Mouse (Mus musculus) MN1 (cell line): ENCODE measurements around the gene Oser1.
"Not testable (repeated sequence)": the region's sequence is repeated elsewhere in the genome, so short reads cannot be mapped to it uniquely, and the experiment has no call there.

Experiments
- DNase-seq: peaks from one replicate; pipeline ENCODE4 v3.0.0-alpha.2; 2016; ENCODE audit warnings: low spot score

Gene Oser1

DNA sequence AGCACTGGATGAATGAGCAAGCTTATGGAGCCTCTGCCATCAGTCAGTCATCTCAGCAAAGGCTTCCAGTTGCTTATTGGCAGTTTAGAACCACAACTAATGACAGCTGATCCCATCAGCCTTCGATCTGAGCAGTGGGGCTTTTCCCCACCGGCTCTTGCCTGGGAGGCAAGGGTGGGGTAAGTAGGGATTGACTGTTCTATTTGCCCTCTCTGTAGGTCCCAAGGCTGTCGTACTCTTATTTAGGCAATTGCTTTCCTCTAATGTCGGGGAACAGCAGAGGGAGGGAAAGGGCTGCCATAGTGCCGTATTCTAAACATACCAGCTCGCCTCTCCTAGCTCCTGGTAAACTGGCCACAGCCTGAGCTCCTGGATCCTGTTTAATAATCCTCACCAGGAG is at the start of gene Oser1:
Gene Oser1 (minus strand): TSS at position 101 of the 400 bp plus-strand sequence.
- no peak for DNase-seq

DNA sequence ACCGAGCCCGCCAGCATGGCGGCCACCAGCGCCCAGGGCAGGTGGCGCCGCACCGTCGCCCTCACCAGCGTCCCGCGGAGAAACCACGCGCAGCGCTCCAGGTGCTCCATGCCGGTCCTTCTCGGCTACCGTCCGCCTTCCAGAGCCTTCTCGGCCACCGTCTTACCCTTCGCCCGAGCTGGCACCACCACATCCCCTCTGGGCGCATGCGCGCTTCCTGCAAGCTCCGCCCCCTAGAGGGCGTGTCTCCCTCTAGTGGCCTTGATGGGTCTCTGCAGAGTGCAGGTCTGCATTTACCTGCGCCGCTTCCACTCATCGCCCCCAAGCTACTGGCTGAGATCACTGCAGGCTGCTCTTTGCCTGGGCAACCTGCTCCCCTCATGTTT is 48.0 kb upstream of the Oser1 start, which contains the start of gene Fitm2:
Gene Fitm2 (minus strand): TSS at position 164 of the 386 bp plus-strand sequence.
- peak; percentile 97 for DNase-seq

DNA sequence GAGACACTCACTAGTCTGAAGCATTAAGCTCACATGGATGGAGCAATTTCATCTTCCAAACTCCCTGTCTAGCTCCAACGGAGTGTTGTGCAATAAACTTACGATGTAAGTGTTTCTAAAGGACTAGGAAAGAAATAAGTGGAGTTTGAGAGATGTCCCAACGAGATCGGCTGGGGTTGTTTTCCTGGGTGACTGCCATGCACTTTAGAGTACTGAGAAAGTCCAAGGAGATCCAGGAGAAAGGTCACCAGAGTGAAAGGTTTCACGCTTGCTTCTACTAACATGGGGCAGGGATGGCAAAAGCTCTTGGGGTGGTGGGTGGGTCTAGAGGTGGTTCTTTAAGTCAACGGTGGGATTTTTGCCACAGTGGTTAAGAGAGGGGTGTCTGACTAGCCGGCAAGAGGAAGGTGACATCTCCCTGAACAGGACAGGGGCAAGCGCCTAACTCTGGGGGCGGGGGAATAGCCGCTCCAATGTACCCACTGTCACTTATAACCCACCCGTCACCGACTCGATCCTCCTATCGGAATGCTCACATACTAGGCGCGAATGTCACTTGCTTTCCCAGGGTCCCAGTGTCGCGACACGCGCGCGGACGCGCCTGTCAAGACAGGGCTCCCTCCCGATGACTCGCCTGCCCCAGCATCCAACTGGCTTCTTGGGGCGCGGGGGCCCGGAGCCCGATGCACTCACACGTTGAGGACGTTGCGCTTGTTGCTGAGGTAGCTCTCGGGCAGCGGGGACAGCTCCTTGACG is 47.4 kb upstream of the Oser1 start:
- DNase-seq = peak; percentile 63

DNA sequence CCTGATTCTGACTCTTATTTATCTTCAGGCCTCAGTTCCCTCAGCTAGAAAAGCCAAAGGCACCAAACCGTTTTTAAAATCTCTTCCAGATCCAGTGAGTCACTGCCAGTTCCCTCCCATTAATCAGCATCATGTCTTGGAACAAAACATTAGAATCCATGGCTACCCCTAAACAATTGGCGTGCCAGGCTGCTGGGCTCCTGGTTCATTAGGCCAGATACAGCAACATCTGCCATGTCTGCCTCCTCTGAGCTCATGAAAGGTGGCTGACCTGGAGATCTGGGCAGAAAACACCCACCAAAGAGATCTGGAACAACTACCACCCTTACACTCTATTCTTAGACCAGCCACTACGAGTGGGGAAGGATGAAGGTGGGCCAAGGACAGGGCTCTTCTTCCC is 46.6 kb upstream of the Oser1 start:
- peak; percentile 94 for DNase-seq

DNA sequence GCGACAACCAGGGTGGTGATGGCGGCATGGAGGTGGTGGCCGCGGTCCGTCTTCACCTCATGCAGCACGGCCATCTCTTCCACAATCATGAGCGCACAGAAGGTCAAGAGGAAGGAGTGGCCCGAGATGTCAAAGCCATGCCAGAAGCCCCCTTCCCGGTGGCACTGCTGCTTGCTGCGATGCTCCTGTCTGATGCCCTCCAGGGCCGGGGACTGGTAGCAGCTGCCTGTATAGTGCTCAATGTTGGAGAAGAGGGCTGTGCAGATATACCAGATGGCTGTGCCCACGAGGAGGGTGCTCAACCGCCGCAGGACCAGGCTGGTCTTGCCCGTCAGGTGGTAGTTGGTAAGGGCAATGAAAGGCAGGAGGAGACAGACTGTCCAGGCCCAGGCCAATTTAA is 45.2 kb upstream of the Oser1 start:
- no peak for DNase-seq

DNA sequence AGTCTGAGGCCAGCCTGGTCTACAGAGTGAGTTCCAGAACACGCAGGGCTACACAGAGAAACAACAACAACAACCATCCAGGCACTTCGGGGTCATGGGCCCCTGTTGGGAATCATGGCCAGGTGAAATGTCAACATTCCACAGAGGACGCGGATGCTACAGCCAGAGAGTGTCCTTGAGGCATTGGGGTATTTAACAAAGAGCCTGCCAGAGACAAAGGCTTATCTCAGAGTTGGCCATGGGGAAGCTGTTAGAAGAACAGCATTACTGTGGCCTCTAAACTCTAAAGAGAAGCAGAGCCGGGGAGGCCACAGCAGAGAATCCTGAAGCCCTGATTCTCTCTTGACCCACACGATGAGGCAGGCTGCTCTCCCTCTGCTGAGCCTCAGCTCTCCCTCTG is 44.4 kb upstream of the Oser1 start:
- DNase-seq = no peak

DNA sequence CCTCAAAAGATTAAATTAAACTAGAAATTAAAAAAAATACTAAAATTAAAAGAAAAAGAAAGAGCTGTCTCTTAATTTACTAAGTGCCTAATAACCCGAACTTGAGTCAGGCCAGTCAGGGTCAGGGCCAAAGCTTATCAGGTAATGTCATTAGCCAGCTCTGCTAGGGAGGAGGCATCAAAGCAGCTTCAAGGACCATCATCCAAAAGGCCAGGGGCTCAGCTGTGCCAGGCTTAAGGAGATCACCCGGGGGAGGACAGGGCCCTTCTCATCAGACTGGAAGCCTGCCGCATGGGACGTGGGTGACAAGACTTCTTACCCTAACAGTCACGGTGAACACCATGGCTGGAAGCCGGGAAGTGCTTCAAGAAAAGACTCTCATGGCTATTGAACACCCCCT is 43.1 kb upstream of the Oser1 start:
- no peak for DNase-seq

DNA sequence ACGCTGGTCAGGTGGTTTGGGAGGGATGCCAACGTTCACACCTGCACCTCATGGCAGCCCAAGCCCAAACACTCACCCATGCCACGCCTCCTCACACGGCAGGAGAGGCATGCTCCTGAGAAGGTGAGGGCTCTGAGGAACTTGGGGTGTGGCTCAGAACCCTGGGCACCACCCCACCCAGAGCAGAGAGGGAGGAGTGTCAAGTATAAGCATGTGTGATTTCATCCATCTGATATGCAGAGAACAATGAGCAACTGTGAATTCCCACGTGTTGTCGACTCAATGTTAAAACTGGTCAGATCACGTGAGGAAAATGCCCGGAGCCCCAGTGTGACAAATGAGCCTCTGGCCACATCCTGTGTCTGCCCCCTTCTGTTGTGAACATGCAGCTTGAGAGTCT is 42.3 kb upstream of the Oser1 start:
- DNase-seq = no peak

DNA sequence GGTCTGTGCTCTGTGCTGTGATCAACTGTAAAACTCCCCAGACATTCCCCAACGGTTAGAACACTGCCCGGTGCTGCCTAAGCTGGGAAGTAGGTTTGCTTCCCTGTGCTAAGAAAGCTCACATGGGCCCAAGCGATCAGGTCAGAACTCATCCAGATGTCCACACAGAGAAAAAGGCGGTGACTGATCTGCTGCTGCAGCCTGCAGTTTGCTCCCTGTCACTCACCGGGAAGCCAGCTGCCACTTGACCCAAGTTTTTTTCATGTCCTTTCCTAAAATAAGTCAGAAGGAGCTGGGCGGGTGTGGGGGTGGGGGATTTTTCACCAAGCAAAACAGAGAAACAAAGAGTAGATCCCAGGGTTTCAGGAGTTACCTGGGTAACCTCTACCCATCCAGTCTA is 40.1 kb upstream of the Oser1 start:
- DNase-seq = no peak

DNA sequence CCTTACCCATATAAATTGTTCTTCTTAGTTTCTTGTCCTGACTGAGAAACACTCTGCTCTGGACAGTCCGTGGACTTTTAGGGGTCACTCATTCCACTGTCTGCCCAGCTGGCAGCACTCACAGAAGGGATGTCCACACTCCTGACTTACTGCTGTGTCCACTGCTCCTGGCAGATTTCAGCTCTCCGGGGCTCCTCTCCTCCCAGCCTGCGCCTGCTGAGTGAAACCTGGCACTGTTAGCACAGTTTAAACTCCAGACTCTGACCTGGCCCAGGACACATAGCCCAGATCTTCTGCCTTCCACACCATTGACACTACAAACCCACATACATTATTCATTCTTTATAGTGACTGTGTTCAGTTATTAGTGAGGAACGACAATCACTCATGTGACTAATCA is 39.5 kb upstream of the Oser1 start:
- DNase-seq = no peak

DNA sequence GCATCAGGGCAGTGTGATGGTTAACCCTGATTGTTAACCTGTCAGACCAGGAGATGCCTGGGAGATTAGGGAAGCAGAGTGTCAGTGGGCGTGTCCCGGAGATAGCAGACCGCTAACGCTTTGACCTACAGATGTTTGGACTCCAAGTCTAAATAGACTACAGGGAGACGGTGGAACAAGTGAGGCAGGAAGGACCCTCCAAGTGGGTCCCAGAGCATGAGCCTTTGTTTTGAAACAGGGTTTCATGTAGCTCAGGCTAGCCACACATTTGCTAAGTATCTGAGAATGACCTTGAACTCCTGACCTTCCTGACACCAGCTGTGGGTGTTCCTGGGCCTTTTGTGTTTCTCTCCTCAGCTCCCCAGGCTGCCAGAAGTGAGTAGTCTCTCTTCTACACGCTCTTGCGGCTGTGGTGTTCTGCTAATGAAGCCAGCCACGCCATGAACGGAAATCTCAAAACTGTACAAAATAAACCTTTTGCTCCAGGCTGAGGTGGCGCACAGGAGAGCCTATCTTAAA is 38.8 kb upstream of the Oser1 start:
- DNase-seq = no peak

DNA sequence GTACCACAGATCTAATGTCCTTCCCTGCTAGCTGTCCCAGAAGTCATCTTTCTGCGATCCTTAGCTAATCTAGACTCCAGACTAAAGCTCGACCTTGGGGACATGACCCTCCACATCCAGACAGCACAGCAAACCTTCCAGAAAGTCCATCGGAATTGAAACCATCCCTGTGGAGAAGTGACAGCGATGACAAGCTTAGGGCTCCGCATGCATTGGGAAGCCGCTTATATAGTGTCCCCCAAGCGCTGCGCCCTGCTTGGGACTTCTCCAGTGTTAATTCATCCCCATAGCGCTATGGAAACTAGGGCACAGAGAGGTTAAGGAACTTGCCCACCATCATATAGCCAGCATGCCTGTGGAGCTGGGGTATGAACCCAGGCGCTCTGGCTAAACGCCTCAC is 38.3 kb upstream of the Oser1 start:
- DNase-seq = no peak

DNA sequence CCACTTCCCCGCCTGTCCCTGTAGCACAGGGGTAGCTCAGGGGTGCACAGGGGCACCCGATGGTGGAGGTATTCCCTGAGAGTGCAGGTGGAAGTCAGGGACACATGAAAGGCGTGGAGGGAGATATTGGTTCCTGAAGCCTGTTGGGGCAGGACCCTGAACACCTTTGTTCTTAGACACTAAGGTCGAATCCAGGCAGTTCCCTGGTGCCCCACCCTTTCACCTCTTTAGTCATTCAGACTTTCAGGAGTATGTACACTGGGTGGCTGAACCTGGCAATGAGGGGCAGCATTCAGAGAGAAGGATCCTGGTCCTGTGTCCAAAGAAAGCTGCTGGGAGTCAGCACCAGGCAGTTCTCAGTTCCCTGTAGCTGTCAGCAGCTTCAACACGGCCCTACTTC is 37.9 kb upstream of the Oser1 start:
- DNase-seq = no peak

DNA sequence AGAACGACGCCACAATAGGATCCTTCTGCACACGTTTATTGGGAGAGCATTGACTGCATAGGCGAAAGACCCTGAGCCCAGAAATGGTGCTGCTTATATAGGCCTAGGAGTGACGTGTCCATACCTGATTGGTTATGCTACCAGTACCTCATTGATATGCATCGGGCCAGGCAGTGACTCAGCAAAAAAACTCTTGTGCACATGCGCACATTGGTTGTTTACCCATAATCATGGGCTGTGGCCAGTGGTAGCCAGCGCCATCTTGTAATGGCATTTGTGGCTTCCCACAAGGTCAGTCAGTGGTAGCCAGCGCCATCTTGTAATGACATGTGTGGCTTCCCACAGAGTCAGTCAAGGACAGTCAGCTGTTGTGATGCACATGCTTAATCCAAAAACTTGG is 36.8 kb upstream of the Oser1 start:
- not testable (repeated sequence) for DNase-seq

DNA sequence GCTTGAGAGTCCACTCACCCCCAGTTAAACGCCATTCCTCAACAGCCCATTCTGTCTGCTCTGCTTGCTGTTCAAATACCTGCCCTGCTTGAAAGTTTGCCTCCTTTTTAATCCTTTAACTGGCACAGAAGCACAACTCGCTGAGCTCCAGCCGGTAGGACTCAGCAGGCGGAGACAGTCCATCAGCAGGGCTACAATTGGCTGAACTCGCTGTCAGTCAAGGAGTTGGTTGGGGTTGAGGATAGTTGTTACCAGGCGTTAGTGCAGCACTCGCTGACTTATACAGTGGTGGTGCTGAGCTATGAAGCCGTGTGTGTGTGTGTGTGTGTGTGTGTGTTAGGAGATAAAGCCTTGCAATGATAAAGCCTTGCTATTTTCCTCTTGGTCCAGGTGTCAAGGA is 36.1 kb upstream of the Oser1 start:
- no peak for DNase-seq

DNA sequence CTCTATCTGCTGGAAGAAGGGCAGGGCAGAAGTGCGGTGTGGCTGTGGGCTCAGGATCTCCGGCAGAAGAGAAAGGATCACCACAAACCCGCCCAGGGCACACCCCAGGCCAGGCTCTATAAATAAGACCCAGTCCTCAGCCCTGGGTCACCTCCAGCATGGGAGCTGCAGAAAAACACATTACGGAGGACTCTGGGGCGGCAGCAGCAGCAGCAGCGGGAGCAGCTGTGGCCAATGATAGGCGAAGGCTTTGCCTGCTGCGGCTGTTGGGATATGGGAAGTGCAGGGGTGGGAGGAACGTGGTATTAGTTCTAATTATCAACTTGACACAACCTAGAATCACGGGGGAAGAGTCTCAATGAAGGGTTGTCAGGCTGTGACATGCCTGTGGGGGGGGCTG is 34.9 kb upstream of the Oser1 start:
- DNase-seq = peak; percentile 64

DNA sequence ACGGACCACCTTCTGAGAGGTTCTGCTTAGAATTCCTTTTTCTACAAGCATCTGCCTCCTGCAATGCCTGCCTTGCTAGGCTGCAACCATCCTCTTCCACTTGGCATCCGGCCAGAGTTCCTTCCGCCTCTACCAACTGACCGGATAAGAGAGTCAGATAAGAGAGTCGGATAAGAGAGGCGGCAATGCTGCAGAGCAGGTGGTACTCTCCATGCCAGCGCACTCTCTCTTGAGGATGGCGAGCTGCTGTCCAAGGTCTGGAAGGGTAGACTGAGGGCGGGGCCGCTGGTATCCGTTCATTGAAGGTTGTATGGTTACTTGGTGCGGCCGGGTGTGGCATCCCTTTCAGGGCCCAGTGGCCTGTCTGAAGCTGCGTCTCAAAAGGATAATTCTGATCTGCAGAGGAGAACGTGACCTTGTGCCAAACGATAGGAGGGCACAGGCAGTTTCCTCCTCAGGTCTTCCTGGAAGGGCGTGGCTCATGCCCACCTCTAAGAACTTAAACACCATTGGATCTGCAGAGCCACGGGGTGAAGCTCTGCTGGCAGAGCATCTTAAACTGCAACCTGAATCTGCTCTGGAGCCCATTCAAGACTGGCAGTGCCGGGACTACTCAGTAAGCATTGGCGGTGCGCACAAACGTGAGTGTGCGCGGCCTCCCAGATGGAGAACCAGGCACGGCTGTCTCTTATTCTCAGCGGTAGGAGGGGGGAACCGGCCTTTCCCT is 34.2 kb upstream of the Oser1 start:
- peak; percentile 69 for DNase-seq

DNA sequence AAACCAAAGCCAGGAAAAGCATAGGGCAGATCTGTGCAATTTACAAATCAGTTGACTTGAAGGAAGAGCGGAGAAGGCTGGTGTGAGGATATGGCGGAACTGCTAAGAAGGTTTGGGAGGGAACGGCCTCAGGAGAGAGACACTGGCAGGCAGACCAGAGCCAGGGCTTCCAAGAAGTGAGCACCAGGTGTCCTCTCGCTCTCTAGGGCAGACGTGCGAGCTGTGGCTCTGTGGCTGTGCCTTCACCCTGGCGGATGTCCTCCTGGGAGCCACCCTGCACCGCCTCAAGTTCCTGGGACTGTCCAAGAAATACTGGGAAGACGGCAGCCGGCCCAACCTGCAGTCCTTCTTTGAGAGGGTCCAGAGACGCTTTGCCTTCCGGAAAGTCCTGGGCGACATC is 28.9 kb upstream of the Oser1 start:
- no peak for DNase-seq

DNA sequence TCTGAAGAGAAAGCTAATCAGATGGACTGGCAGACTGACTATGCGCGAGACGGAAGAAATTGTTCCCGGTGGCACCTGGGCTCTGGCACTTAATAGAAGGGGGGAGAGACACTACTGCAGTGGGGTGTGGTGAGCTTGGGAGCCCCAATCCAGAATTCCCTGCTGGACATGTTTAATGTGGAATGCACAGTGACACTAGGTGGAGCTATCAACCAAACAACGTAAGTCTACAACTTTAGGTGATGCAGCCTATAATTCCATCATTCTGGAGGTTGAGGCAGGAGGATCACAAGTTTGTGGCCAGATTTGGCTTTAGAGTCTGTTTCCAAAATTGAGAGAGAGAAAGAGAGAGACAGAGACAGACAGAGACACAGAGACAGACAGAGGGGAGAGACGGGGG is 28.2 kb upstream of the Oser1 start:
- no peak for DNase-seq

DNA sequence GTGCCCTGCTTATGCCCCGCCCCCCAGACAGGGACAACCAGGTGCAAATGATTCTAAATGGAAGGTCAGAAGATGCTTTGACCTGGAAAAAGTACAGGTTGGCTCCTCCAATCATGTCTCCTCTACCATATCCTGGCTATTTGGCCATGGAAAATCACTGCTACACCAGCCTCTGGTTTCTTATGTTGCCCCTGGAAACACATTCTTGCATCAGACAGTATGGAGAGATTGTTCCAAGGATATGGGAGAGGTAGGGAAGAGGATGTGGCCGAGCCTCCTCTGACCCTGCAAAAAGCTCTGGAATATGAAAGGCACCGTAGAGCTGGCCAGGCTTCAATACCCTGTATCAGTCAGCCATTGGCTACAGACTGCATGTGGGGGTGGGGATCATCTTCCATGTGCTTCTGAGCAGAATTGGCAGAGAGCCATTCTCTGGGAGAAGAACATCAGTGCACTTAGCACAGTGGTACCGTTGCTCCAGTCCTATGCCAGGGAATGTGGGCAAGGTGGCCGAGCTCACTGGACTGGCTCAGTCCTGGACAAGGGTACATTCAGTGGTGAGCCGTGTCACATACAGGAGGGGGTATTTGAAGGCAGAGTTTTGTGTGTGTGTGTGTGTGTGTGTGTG is 26.3 kb upstream of the Oser1 start:
- peak; percentile 88 for DNase-seq

DNA sequence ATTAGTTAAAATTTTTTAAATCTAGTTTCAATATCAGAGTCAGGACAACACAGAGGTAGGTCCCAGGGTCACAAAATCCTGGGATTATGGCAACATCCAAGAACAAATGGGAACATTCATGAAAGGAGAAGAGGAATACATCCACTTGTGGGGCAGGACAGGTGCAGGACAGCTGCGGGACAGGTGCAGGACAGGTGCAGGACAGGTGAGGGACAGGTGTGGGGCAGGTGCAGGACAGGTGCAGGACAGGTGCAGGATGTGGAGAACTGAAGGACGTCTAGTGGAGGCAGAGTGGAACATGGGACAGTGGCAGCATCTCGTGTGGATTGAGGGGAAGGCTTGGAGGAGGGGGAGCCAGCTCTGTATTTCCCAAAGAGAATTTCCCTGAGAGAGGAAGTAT is 24.8 kb upstream of the Oser1 start:
- DNase-seq = no peak

DNA sequence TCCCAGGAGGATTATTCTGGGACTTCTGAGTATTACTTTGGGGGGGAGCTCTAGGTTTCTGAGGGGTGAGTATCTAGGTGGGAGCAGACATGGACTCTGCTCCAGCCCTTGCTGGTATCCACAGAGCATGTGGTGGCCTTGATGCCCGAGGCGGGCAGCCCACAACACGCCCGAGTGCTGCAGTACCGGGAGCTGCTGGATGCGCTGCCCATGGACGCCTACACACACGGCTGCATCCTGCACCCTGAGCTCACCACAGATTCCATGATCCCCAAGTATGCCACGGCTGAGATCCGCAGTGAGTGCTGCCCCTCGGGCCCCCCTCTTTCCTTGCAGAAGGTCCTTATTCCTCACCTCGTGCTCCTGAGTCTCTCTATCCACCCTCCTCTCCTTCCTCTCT is 22.9 kb upstream of the Oser1 start:
- DNase-seq = no peak

DNA sequence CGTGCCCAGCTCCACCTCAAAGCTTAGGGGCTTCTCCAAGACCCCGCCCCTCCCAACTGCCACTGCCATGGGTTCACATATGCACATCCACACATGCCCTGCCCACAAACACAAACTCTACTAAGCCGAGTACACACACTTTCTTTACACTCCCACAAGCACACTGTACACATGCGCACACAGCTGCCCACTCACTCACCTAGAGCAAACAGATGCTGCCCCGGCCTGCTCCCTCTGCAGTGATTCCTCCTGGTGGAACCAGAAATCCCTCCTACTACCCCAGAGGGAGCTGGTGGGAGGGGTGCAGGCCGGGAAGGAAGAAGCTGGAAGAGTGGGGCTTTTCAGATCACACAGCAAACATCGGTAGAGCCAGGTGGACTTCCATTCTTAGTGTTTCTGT is 19.5 kb upstream of the Oser1 start:
- DNase-seq = no peak
